Mouse (Mus musculus): ENCODE measurements at regions not wholly inside any gene's neighbourhood (a gene's known extent, or its start where the extent isn't known, plus 50 kb on each side); places are given as distances from the start of the nearest gene placed in this dataset.

DNA sequence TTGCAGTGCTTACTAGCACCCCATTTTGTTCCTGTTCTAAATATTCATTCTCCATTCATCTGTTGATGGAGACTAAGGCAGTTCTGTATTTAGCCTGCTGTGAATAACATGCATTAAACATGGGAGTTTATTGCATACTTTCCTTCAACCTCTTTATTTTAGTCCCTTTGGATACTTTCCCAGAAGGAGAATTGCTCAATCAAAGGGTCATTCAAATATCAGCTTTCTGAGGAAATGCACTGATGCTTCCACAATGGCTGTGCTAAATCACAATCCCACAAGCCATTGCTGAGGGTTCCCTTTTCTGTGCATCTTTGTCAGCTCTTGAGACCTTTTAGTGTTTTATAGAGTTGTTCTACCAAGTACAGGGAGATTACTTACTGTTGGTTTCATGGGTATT, 1359.9 kb downstream of the Defb40 start:
- no peak for TF ChIP-seq CTCF (conservative IDR thresholded peaks at IDR 0.05 in 1 of 2, IDR thresholded peaks at IDR 0.05 in 1 of 2; ENCODE audit: low read depth in 2 of 2, low read length in 2 of 2)
- no peak for TF ChIP-seq RCOR1 (conservative IDR thresholded peaks at IDR 0.05; ENCODE audit: low read depth, low read length)
